Mouse (Mus musculus): ENCODE results near the gene Nlrc3. TPM values are rescaled to one million over a fixed set of nuclear protein-coding genes. Genes with fewer than 3 reads are reported as not detected.

Gene Nlrc3
- polyA plus RNA-seq, 1 experiment from 2014 or later = 0.83 TPM

DNA sequence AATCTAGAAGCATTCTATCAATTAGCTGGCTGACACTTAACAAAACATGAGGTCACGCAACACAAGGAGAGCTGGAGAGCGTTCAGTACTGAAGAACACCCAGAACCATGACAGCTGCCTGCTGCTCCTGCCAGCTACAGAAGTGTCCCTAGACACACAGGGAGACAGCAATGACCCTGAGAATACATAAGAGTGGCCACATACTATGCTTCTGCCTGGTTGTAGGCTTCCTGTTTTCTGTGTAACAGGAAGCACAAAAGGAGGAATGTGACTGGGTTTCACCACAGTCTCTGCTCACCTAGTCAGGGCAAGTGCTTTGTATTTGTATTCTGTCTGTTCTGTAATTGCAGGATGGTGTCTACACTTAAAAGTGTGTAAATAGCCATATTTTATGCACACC lies 55.7 kb downstream of the Nlrc3 start:
- Histone ChIP-seq H3K9me3 (no peaks in the 10 kb centered on the region), H3K27me3 (no peaks in the 10 kb centered on the region), H3K4me3 (replicated peaks) (no peak overlapping the region), H3K27ac (no peak overlapping the region), H3K4me1 (no peaks in the 10 kb centered on the region), H3K9ac (no peak overlapping the region), H3K4me2 (no peak overlapping the region), H3K36me3 (replicated peaks) (peaks cover 53% of the 10 kb centered on the region)
- WGBS = 91% methylated on average over 2 of the region's 2 CpGs
- no peak for ATAC-seq (ENCODE audit: low FRiP score)

DNA sequence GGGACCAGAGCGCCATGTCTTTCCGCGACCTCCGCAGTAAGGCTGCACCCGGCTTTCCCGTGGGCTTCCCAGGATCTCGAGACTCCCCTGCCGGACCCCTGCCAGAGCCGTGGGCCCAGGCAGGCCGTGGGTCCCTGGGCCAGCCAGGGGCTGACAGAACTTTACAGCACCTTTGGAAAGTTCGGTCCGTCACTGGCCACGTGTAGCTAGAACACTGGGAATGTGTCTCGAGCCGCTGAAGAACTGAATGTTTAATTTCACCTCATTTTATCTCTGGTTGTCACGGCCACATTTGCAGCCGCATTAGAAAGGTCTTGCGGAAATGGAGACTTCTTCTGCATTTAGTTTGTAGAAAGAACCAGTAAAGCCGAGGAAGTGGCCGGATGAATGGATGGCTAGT lies 67.3 kb downstream of the Nlrc3 start:
- peak overlapping the region; percentile 73 for H3K9ac ChIP-seq
- H3K4me3 ChIP-seq (replicated peaks) = peak overlapping the region; percentile 63
- H3K27ac ChIP-seq = peak overlapping the region; percentile 74
- no peaks in the 10 kb centered on the region for H3K27me3 ChIP-seq
- WGBS = 10% methylated on average over 20 of the region's 20 CpGs
- ATAC-seq (ENCODE audit: low FRiP score) = no peak
- peaks cover 9% of the 10 kb centered on the region for H3K4me1 ChIP-seq
- peaks cover 33% of the 10 kb centered on the region for H3K36me3 ChIP-seq (replicated peaks)
- peak overlapping the region; percentile 79 for H3K4me2 ChIP-seq
- H3K9me3 ChIP-seq = no peaks in the 10 kb centered on the region

DNA sequence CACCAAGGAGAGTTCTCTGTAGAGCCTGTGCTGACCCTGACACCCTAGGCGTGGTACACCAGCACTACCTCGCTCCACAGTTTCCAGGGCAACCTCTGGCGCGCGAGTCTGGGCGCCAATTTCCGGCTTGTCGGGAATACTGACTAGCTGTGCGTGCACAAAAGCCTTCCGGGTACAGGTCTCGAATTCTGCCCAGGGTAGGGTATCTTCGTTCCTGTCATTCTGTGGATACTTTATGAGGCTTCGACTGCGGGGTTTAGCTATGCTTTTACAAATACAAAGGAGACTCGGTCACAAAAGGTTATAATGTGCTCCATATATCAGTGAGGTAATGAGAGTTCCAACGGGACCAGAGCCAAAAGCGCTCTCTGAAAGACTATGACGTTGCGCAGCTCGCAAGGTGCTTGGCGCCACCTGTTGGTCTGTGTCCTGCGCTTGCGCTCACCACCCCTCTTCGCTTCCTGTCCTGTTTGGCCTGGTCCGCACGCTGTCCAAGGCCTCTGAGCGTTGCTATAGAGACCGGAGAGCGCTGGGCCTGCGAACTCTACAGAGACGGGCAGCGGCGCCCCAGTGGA lies 67.8 kb downstream of the Nlrc3 start, which contains the start of the genes 1700037C18Rik and Cluap1:
Gene 1700037C18Rik, minus strand, starts transcription at position 153 of the 575 bp plus-strand sequence.
Gene Cluap1, plus strand, starts transcription at position 265 of the 575 bp plus-strand sequence.
- H3K27ac ChIP-seq = peak within 1 kb of the TSS; percentile 74
- H3K27me3 ChIP-seq = no peaks in the 10 kb centered on the region
- H3K9ac ChIP-seq = peak within 1 kb of the TSS; percentile 73
- peaks cover 9% of the 10 kb centered on the region for H3K4me1 ChIP-seq
- peak within 1 kb of the TSS; percentile 79 for H3K4me2 ChIP-seq
- H3K9me3 ChIP-seq = no peaks in the 10 kb centered on the region
- H3K4me3 ChIP-seq (replicated peaks) = peak within 1 kb of the TSS; percentile 63
- H3K36me3 ChIP-seq (replicated peaks) = peaks cover 34% of the 10 kb centered on the region
- WGBS = 0% methylated on average over 33 of the region's 33 CpGs
- peak; percentile 97 for ATAC-seq (ENCODE audit: low FRiP score)

DNA sequence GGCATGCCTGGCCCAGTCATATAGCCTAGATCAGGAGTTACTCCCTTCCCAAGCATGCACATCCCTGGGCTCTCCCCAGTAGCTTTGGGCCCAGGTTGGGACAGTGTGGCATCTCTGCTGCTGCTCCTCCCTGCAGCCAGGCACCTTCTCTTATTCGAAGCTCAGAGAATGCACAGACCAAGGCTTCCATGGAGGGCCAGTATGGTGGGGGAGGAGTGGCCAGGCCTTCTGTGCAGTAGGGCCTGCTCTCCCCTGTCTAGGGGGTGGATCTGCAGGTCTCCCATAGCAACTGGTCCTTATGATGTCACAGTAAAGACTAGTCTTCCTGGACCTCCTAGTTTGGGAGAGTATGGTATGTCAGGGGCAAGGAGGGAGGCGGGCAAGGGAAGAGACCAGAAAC lies 69.0 kb downstream of the Nlrc3 start:
- 78% methylated on average over 2 of the region's 2 CpGs for WGBS
- H3K4me3 ChIP-seq (replicated peaks) = no peak overlapping the region
- peaks cover 38% of the 10 kb centered on the region for H3K36me3 ChIP-seq (replicated peaks)
- no peak overlapping the region for H3K9ac ChIP-seq
- no peak overlapping the region for H3K27ac ChIP-seq
- no peaks in the 10 kb centered on the region for H3K27me3 ChIP-seq
- no peak overlapping the region for H3K4me2 ChIP-seq
- no peaks in the 10 kb centered on the region for H3K9me3 ChIP-seq
- peaks cover 9% of the 10 kb centered on the region for H3K4me1 ChIP-seq
- no peak for ATAC-seq (ENCODE audit: low FRiP score)

DNA sequence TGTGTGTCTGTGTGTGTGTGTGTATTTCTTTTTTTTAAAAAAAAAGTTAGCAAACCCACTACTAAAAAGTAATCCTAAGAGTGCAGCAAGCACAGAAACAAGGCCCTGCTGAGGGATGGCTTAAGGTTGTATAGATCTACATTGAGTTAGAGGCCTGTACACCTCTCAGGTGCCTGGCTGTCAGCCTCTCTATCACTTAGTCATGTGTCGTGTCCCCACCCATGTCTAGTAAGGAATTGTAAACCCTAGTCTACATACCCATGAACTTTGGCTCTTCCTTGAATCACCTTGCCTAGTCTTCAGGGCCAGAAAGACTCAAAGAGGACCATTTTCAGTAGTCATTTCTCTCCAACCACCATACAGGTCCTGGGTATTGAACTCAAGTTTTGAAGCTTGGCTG lies 79.9 kb downstream of the Nlrc3 start:
- no peaks in the 10 kb centered on the region for H3K27me3 ChIP-seq
- ATAC-seq (ENCODE audit: low FRiP score) = no peak
- H3K27ac ChIP-seq = no peak overlapping the region
- no peaks in the 10 kb centered on the region for H3K9me3 ChIP-seq
- no peak overlapping the region for H3K4me2 ChIP-seq
- H3K4me3 ChIP-seq (replicated peaks) = no peak overlapping the region
- peaks cover 56% of the 10 kb centered on the region for H3K36me3 ChIP-seq (replicated peaks)
- no peaks in the 10 kb centered on the region for H3K4me1 ChIP-seq
- H3K9ac ChIP-seq = no peak overlapping the region
- 87% methylated on average over 1 of the region's 1 CpGs for WGBS

DNA sequence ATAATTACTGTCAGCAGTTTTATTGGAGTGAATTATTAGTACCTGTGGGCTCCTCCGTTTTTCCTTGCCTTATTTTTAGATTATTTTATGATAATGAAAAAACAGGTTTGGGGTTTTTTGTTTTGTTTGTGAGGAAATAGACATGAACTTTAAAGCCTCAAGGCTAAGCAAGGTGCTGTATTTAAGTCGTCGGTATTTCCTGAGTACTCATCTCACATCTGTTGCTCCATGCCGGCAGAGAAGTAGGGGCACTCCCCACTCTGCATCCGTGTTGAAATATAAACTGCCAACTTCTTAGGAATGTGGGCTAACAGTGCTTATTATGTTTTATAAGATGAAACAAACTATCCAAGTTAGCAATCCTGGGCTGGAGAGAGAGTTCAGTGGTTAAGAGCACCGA lies 80.4 kb downstream of the Nlrc3 start:
- no peaks in the 10 kb centered on the region for H3K27me3 ChIP-seq
- H3K4me2 ChIP-seq = no peak overlapping the region
- WGBS = 89% methylated on average over 6 of the region's 6 CpGs
- H3K4me3 ChIP-seq (replicated peaks) = no peak overlapping the region
- H3K4me1 ChIP-seq = no peaks in the 10 kb centered on the region
- no peak for ATAC-seq (ENCODE audit: low FRiP score)
- H3K9me3 ChIP-seq = no peaks in the 10 kb centered on the region
- peaks cover 51% of the 10 kb centered on the region for H3K36me3 ChIP-seq (replicated peaks)
- H3K27ac ChIP-seq = no peak overlapping the region
- no peak overlapping the region for H3K9ac ChIP-seq

DNA sequence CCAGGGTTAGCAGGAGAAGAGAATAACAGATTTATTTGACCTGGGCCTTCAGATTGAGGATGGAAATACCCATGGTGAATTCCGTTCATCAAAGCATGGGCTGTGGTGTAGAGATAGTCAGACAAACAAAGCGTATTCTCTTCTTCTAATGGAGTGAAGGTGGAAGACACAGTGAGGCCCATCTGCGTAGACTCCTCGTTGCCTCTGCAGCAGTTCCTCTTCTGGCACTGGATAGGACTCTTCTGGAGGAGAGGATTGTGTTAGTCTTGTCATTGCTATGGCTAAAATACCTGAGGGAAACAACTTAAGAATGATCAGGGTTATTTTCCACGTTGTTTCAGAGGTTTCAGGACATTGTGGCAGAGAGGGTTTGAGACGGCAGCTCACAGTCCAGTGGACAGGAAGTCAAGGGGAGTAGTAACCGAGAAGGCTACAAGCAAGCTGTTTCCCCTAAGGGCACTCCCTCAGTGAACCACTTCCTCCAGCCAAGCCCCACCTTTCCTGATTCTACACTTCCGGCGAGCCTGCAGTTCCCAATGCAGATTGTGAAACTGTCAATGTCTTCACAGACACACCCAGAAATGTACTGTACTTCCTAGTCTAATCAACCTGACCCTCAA lies 81.1 kb downstream of the Nlrc3 start:
- Histone ChIP-seq H3K4me1 (no peaks in the 10 kb centered on the region), H3K4me2 (no peak overlapping the region), H3K4me3 (replicated peaks) (no peak overlapping the region), H3K36me3 (replicated peaks) (peaks cover 43% of the 10 kb centered on the region), H3K27me3 (no peaks in the 10 kb centered on the region), H3K27ac (no peak overlapping the region; the same call in 1 of the 2 replicates), H3K9ac (no peak overlapping the region), H3K9me3 (no peaks in the 10 kb centered on the region)
- ATAC-seq (ENCODE audit: low FRiP score) = no peak
- WGBS = 78% methylated on average over 9 of the region's 9 CpGs

Small RNA genes within 50 kb of the gene (microRNA-seq; reads per million reads assigned to microRNA genes)
- gene Gm23493 = not detected

Other genes with a start within 250 kb of the Nlrc3 start
- gene Zfp263, start 232.5 kb downstream of the Nlrc3 start, polyA plus RNA-seq (2016; fragmentation: Nextera tagmentation; extraction: Ambion mirVana) = 52.6 and 56.5 TPM in 2 replicates
- gene Olfr15, start 145.8 kb downstream of the Nlrc3 start, polyA plus RNA-seq (2016; fragmentation: Nextera tagmentation; extraction: Ambion mirVana) = 0.60 and 1.1 TPM in 2 replicates
- gene Zfp174, start 129.4 kb downstream of the Nlrc3 start, polyA plus RNA-seq (2016; fragmentation: Nextera tagmentation; extraction: Ambion mirVana) = 1.8 and 2.2 TPM in 2 replicates
- gene Naa60, start 104.3 kb downstream of the Nlrc3 start, polyA plus RNA-seq (2016; fragmentation: Nextera tagmentation; extraction: Ambion mirVana) = 60.6 and 65.2 TPM in 2 replicates
- 9.7 and 12.9 TPM in 2 replicates for gene Zfp597, start 92.1 kb downstream of the Nlrc3 start, polyA plus RNA-seq (2016; fragmentation: Nextera tagmentation; extraction: Ambion mirVana)
- 1.5 and 3.9 TPM in 2 replicates for gene Gm20695, start 92.0 kb downstream of the Nlrc3 start, polyA plus RNA-seq (2016; fragmentation: Nextera tagmentation; extraction: Ambion mirVana)
- gene 1700037C18Rik, start 67.9 kb downstream of the Nlrc3 start, polyA plus RNA-seq (2016; fragmentation: Nextera tagmentation; extraction: Ambion mirVana) = 8.2 and 9.2 TPM in 2 replicates
- 25.5 and 28.1 TPM in 2 replicates for gene Cluap1, start 67.8 kb downstream of the Nlrc3 start, polyA plus RNA-seq (2016; fragmentation: Nextera tagmentation; extraction: Ambion mirVana)
- gene Slx4, start 27.1 kb upstream of the Nlrc3 start, polyA plus RNA-seq (2016; fragmentation: Nextera tagmentation; extraction: Ambion mirVana) = 29.5 and 31.3 TPM in 2 replicates
- gene Dnase1, start 60.3 kb upstream of the Nlrc3 start, polyA plus RNA-seq (2016; fragmentation: Nextera tagmentation; extraction: Ambion mirVana) = 4.2 and 6.7 TPM in 2 replicates
- gene Trap1, start 101.2 kb upstream of the Nlrc3 start, polyA plus RNA-seq (2016; fragmentation: Nextera tagmentation; extraction: Ambion mirVana) = 63.1 and 68.3 TPM in 2 replicates
- 44.7 and 50.1 TPM in 2 replicates for gene Crebbp, start 237.4 kb upstream of the Nlrc3 start, polyA plus RNA-seq (2016; fragmentation: Nextera tagmentation; extraction: Ambion mirVana)

Data from forebrain, embryonic 12.5 days (tissue).